Mouse (Mus musculus) hindbrain, embryonic 15.5 days (tissue): ENCODE data around the gene Fam107a. TPM values are rescaled to one million over a fixed set of nuclear protein-coding genes. Genes with fewer than 3 reads are reported as not detected.
"Not testable (repeated sequence)": the region's sequence is repeated elsewhere in the genome, so short reads cannot be mapped to it uniquely, and the experiment has no call there.

Experiments
- ATAC-seq: fragments of 200-750 bp; cut with Nextera tagmentation; 2 replicates; pipeline ENCODE4 v1.8.0; 2017; ENCODE audit warnings: low read depth, moderate number of reproducible peaks, moderate TSS enrichment; ENCODE audit not compliant: low FRiP score
- H3K27ac ChIP-seq: fragments of 300-500 bp; sonication (generic); replicated peaks from 2 replicates; pipeline ENCODE4 v1.5.1; 2015; ENCODE audit warnings: mild to moderate bottlenecking, inconsistent platforms
- H3K27me3 ChIP-seq: fragments of 300-500 bp; sonication (generic); 2 replicates; pipeline ENCODE4 v1.6.1; 2015; ENCODE audit warnings: control low read depth, inconsistent platforms
- H3K36me3 ChIP-seq: fragments of 300-500 bp; sonication (generic); 2 replicates; pipeline ENCODE4 v1.6.1; 2015; ENCODE audit warnings: control low read depth, inconsistent platforms
- H3K4me1 ChIP-seq: fragments of 300-500 bp; sonication (generic); replicated peaks from 2 replicates; pipeline ENCODE4 v1.6.1; 2015; ENCODE audit warnings: control low read depth, inconsistent platforms
- H3K4me2 ChIP-seq: fragments of 300-500 bp; sonication (generic); 2 replicates; pipeline ENCODE4 v1.6.1; 2015; ENCODE audit warnings: moderate library complexity, mild to moderate bottlenecking, inconsistent platforms
- H3K4me3 ChIP-seq: fragments of 300-500 bp; sonication (generic); 2 replicates; pipeline ENCODE4 v1.5.1; 2015; ENCODE audit warnings: mild to moderate bottlenecking, inconsistent platforms
- H3K9ac ChIP-seq: fragments of 300-500 bp; sonication (generic); 2 replicates; pipeline ENCODE4 v1.6.1; 2015; ENCODE audit warnings: inconsistent platforms
- H3K9me3 ChIP-seq: fragments of 300-500 bp; sonication (generic); 2 replicates; pipeline ENCODE4 v1.6.1; 2016; ENCODE audit warnings: control low read depth, inconsistent platforms
- WGBS: fragments of 180-500 bp; shearing (Covaris S2); methylation state at CpG from one replicate; pipeline ENCODE4 v1.1.7; 2015; 5-methylcytosine and 5-hydroxymethylcytosine counted together
- polyA plus RNA-seq: library from polyadenylated mRNA; unstranded; fragments of >200 nt; fragmentation: Nextera tagmentation; extraction: Ambion mirVana; gene quantifications from 2 replicates; pipeline ENCODE4 v1.2.1, GENCODE M21; 2015

The Fam107a gene
- polyA plus RNA-seq, 1 experiment from 2014 or later, result 0.56 TPM

DNA sequence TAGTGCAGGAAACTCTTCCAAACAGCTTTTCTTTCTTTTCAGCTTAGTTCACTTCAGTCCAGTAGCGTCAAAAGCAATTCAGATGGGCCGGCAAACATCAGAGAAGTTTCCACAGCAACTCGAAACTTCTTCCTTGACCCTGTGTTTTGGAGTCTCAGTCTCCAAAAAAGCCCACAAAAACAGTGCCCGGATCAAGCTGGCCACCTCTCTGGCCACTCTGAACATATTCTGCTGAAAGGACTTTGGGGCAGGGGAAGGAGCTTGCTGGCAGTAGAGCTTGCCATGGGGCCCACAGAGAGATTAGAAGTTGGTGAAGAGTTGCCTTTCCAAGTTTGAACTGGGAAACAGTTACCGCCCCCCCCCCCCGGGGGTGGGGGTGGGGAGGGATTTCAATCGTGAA, 3.9 kb downstream of the Fam107a start:
- 35% methylated on average over 7 of the region's 7 CpGs for WGBS
- Histone ChIP-seq H3K27me3 (peaks cover 44% of the 10 kb centered on the region), H3K9me3 (no peaks in the 10 kb centered on the region)

DNA sequence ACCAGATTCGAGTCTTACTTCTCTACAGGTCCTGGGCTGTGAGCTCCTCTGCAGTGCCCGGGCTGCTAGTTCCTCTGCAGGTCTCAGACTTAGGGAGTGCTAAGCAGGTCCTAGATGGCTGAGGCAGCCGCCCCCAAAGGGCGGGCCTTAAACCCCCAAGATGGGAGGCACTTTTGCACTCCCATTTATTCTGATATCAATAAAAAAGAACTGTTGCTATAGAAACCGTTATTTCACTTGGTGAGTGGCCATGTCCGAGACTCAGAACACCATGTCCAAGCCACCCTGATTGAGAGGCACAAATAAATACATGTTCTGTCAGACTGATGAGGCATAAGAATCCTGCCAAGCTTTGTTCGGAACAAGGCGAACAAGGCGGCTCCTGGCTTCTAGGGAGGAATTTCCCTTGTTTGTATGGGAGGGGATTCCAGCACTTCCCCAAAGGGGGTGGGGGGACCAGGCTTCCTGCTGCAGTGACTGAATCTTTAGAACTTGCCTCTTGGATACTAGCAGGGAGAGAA, 8.1 kb downstream of the Fam107a start:
- 0 out of 2 replicates have a peak overlapping the region, but pooled peaks have one; percentile 7 for H3K4me2 ChIP-seq
- no peak for ATAC-seq
- 13% methylated on average over 9 of the region's 9 CpGs for WGBS

More for the DNA sequence above, 3.9 kb downstream of the Fam107a start:
- H3K4me2 ChIP-seq, result no peak overlapping the region
- H3K4me3 ChIP-seq, result no peak overlapping the region
- no peaks in the 10 kb centered on the region for H3K36me3 ChIP-seq
- H3K27ac ChIP-seq, result no peak overlapping the region
- no peak overlapping the region for H3K9ac ChIP-seq
- ATAC-seq, result no peak
- peaks cover 25% of the 10 kb centered on the region for H3K4me1 ChIP-seq

DNA sequence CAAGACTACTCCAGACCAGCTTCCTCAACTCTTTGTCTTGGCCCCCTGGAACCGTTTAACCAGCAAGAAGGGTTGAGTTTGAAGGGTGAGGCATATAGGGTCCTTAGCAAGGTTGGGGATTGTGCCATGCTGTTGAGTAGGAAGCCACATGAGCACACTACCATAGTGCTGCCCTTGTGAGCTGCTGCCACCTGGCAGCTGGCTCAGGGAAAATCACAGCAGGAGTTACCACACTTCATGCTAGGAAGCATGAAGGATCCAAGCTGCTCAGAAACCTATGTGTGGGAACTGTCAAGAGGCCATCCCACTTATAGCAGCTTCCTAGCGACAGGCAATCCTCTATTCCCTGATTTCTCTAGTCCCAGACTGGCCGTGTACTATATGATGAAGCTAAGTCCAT, 9.2 kb downstream of the Fam107a start:
- Histone ChIP-seq H3K9ac (no peak overlapping the region), H3K27ac (no peak overlapping the region), H3K4me3 (no peak overlapping the region), H3K36me3 (no peaks in the 10 kb centered on the region), H3K4me1 (peaks cover 8% of the 10 kb centered on the region; the same call in 1 of the 2 replicates), H3K9me3 (no peaks in the 10 kb centered on the region), H3K27me3 (peaks cover 9% of the 10 kb centered on the region; the same call in 1 of the 2 replicates), H3K4me2 (no peak overlapping the region)
- no peak for ATAC-seq
- 85% methylated on average over 3 of the region's 3 CpGs for WGBS

More for the DNA sequence above, 8.1 kb downstream of the Fam107a start:
- H3K9me3 ChIP-seq, result no peaks in the 10 kb centered on the region
- no peak overlapping the region for H3K9ac ChIP-seq
- no peaks in the 10 kb centered on the region for H3K36me3 ChIP-seq
- H3K4me3 ChIP-seq, result no peak overlapping the region
- peaks cover 11% of the 10 kb centered on the region for H3K27me3 ChIP-seq
- peaks cover 8% of the 10 kb centered on the region; the same call in 1 of the 2 replicates for H3K4me1 ChIP-seq
- no peak overlapping the region for H3K27ac ChIP-seq

DNA sequence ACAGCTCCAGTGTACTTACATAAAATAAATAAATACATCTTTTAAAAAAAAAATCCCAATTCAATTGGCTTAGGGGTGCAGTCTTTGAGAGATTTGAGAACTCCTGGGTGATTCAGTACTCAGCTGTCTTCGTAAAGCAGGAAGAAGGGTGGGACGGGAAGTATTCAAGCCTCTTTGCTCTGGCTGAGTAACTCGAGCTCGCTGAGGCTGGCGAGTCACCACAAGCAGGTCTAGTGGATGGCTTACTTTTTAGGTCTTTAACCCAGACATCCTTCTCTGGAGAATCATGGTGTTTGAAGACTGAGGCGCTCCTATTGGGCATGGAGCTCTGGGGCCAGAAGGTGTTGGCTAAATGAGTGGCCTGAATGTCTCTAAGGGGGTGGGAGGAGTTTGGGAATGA, 10.9 kb downstream of the Fam107a start:
- 87% methylated on average over 6 of the region's 6 CpGs for WGBS
- Histone ChIP-seq H3K4me3 (no peak overlapping the region), H3K9me3 (no peaks in the 10 kb centered on the region), H3K4me1 (peaks cover 8% of the 10 kb centered on the region; the same call in 1 of the 2 replicates), H3K27me3 (peaks cover 5% of the 10 kb centered on the region; the same call in 1 of the 2 replicates), H3K27ac (no peak overlapping the region), H3K9ac (no peak overlapping the region), H3K4me2 (no peak overlapping the region), H3K36me3 (no peaks in the 10 kb centered on the region)
- ATAC-seq, result no peak

DNA sequence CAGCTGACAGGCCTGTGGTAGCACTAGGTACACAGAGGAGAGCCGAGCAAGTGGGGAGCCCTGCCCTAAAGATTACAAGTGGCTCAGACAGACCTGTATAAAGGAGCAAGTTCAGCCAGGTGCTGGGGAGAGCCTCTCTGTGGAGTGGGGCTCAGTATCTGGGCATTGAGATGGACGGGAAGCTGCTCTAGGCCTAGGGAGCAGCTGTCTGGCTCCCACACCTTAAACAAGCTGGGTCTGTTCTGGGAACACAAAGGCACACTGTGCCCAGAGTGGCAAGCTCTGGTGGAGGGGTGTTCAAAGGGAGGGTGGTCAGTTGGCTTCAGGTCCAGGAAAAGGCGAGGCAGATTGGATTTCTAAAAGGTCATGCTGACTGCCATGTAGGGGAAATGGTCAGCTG, 12.8 kb downstream of the Fam107a start:
- no peaks in the 10 kb centered on the region for H3K9me3 ChIP-seq
- H3K27ac ChIP-seq, result no peak overlapping the region
- no peak for ATAC-seq
- no peak overlapping the region for H3K9ac ChIP-seq
- H3K4me1 ChIP-seq, result peaks cover 8% of the 10 kb centered on the region; the same call in 1 of the 2 replicates
- H3K4me2 ChIP-seq, result no peak overlapping the region
- H3K27me3 ChIP-seq, result peaks cover 5% of the 10 kb centered on the region; the same call in 1 of the 2 replicates
- 63% methylated on average over 3 of the region's 3 CpGs for WGBS
- H3K36me3 ChIP-seq, result no peaks in the 10 kb centered on the region
- H3K4me3 ChIP-seq, result no peak overlapping the region

DNA sequence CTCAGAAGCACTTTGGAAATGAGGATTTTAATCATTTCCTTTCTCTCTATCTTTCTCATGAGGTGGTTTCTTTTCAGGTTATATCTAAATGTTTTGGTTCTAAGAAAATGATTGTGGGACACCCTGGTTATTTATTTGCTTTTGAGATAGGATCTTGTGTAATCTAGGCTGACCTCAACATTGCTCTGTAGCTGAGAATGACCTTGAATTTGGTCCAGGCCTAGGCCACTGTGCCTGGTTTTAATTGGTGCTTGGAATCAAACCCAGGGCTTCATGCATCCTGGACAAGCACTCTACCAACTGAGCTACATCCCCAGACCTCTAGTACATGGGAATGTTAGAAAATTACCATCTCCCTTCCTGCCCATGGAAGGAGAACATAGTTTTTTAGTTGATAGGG, 13.7 kb downstream of the Fam107a start:
- Histone ChIP-seq H3K9me3 (no peaks in the 10 kb centered on the region), H3K4me2 (no peak overlapping the region), H3K27me3 (peaks cover 5% of the 10 kb centered on the region; the same call in 1 of the 2 replicates), H3K36me3 (no peaks in the 10 kb centered on the region), H3K4me1 (no peaks in the 10 kb centered on the region), H3K4me3 (no peak overlapping the region), H3K9ac (no peak overlapping the region), H3K27ac (no peak overlapping the region)
- no peak for ATAC-seq

DNA sequence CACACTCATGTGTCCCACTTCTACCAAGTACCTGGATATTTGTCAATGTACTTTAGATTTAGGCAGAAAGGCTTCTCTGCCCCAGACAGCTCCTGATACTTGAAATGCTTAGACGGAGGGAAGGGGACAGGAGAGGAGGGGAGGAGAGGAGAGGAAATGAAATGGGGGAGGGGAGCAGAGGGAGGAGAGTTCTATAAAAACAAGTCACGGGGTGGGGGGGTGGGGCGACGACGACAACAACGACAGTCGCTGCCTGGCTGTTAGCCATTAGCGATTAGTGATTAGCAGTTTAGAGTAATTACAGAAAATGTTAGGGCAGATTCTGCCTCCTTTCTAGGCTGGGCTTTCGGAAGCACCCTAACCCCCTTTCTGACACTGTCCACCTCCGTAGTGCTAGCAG, 15.1 kb downstream of the Fam107a start:
- Histone ChIP-seq H3K27me3 (no peaks in the 10 kb centered on the region), H3K9ac (no peak overlapping the region), H3K4me3 (no peak overlapping the region), H3K27ac (no peak overlapping the region), H3K4me2 (no peak overlapping the region), H3K36me3 (no peaks in the 10 kb centered on the region), H3K9me3 (no peaks in the 10 kb centered on the region), H3K4me1 (no peaks in the 10 kb centered on the region)
- WGBS, result 26% methylated on average over 10 of the region's 10 CpGs
- ATAC-seq, result no peak

DNA sequence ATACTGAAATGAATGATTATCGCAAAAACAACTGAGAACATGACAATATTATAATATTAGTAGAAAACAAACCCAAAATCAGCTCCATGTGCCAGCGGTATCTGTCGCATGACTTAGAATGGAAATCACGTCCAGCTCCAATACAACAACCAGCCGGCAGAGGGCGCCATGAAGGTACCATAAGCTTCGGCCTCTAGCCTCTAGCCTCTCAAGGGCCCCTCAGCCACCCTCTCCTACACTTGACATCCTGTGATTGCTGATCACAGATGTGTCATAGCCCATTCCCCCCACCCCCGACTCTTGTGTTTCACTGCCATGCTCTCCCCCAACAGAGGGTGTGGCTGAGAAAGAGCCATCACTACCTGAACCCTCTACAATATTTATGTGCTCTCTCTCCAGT, 17.5 kb downstream of the Fam107a start:
- H3K4me1 ChIP-seq, result no peaks in the 10 kb centered on the region
- H3K36me3 ChIP-seq, result no peaks in the 10 kb centered on the region
- no peaks in the 10 kb centered on the region for H3K9me3 ChIP-seq
- no peak for ATAC-seq
- H3K27ac ChIP-seq, result no peak overlapping the region
- no peaks in the 10 kb centered on the region for H3K27me3 ChIP-seq
- 33% methylated on average over 8 of the region's 8 CpGs for WGBS
- no peak overlapping the region for H3K4me3 ChIP-seq
- no peak overlapping the region for H3K9ac ChIP-seq
- H3K4me2 ChIP-seq, result no peak overlapping the region

DNA sequence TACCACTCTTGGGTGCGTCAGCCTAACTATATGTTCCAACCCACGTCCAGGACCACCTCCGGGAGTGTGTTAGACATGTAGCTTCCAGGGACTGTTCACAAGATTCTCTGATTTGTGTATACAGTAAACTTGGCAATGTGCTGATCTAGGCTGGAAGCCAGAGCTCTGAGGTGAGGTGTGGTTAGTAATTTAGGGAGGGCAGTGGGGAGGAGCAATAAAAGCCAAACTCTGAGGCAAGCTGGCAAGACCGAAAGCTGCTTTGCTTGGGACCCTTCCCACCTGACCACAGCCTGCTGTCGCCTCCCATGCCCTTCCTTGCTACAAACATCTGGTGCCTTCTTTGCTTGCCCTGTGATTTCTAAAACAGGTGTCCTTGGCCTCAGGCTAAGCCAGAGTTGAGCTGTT, 19.9 kb downstream of the Fam107a start:
- Histone ChIP-seq H3K27ac (no peak overlapping the region), H3K27me3 (no peaks in the 10 kb centered on the region), H3K4me1 (no peaks in the 10 kb centered on the region), H3K4me2 (no peak overlapping the region), H3K9ac (no peak overlapping the region), H3K36me3 (no peaks in the 10 kb centered on the region), H3K9me3 (no peaks in the 10 kb centered on the region), H3K4me3 (no peak overlapping the region)
- 83% methylated on average over 5 of the region's 5 CpGs for WGBS
- ATAC-seq, result no peak

DNA sequence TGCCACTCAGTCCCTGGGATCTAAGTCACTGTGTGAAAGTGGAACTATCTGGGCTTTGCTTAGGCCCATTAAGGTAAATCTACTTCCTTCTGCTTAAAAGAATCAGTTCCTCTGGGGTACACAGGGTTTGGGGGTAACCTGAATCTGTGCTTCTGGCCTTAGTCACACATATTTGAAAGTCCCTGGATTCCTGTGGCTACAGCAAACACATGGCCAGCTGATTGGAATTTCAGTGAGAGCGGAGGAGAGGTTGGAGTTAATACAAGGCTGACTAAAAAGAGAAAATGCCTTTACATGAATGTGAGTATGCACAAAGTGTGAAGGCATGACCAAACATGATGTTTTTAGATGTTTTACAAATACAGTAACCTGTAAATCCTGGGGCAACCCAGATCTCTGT, 23.6 kb downstream of the Fam107a start:
- WGBS, result 97% methylated on average over 1 of the region's 1 CpGs

DNA sequence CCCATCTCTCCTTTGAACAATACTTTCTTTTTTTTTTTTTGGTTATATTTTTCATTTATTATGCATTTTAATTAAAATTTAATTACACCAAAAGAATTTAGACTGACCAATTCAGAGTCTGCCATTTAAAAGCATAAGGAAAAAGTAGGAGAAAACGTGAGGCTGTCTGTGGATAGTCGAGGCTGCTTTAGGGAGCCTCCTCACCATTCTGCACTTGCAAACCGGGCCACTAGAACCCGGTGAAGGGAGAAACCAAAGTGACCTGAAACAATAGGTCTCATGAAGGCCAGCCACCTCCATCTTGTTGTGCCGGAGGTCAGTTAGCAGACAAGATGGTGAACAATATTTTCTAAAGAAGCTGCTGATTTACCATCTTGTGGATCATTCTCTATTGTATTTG, 31.2 kb downstream of the Fam107a start:
- WGBS, result 81% methylated on average over 5 of the region's 5 CpGs
- not testable (repeated sequence) for H3K9me3 ChIP-seq, H3K9ac ChIP-seq, H3K4me1 ChIP-seq, H3K27me3 ChIP-seq, H3K27ac ChIP-seq, H3K4me3 ChIP-seq, H3K4me2 ChIP-seq, H3K36me3 ChIP-seq
- peak; percentile 80; the same call in 1 of the 2 replicates for ATAC-seq

More for the DNA sequence above, 23.6 kb downstream of the Fam107a start:
- H3K27ac ChIP-seq, result no peak overlapping the region
- H3K4me1 ChIP-seq, result no peaks in the 10 kb centered on the region
- no peak for ATAC-seq
- H3K9me3 ChIP-seq, result peaks cover 7% of the 10 kb centered on the region; the same call in 1 of the 2 replicates
- H3K4me3 ChIP-seq, result no peak overlapping the region
- no peaks in the 10 kb centered on the region for H3K27me3 ChIP-seq
- no peak overlapping the region for H3K4me2 ChIP-seq
- no peak overlapping the region for H3K9ac ChIP-seq
- no peaks in the 10 kb centered on the region for H3K36me3 ChIP-seq

DNA sequence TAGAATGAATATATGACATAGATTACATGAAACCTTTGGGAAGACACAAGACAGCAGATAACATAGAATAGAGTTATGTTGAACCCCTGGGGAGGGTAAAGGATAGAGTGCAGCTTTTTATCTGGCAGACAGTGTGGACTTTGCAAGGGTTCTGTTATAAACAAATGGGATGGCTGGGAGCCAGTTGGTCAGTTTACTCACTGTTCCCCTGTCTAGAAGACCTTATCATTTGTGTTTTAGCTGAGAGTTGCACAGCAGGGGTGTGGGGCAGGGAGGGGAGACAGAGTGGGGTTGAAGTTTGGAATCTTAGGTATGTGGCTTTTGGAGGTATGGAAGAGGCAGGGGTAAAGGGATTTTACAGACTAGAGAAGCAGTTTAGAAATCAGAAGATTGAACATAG, 34.0 kb downstream of the Fam107a start:
- no peaks in the 10 kb centered on the region for H3K9me3 ChIP-seq
- no peak overlapping the region for H3K27ac ChIP-seq
- no peaks in the 10 kb centered on the region for H3K36me3 ChIP-seq
- H3K4me2 ChIP-seq, result no peak overlapping the region
- no peak for ATAC-seq
- no peak overlapping the region for H3K9ac ChIP-seq
- H3K4me3 ChIP-seq, result no peak overlapping the region
- H3K27me3 ChIP-seq, result no peaks in the 10 kb centered on the region
- no peaks in the 10 kb centered on the region for H3K4me1 ChIP-seq

DNA sequence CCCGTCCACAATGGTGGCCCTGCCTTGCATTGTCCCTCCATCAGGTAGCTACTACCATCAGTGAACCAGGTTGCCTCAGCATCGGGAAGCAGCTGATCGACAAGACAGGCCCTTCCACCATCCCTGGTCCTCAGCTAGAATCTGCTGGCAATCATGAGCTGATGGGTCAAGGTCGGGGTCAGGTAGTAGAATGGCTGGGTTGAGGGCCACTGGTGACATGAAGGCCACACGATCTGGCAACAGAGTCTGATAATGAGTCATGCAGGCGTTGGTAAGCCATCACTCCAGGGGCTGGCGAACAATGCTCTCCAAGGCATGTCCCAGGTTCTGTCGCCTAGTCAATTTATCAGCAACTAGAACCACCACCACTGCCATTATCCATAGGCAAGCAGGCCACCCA, 46.5 kb downstream of the Fam107a start:
- H3K9ac ChIP-seq, ATAC-seq, H3K36me3 ChIP-seq, H3K9me3 ChIP-seq, H3K4me3 ChIP-seq, H3K4me2 ChIP-seq, H3K4me1 ChIP-seq, H3K27ac ChIP-seq, H3K27me3 ChIP-seq: not testable (repeated sequence)
- 82% methylated on average over 8 of the region's 8 CpGs for WGBS
